Mouse (Mus musculus): ENCODE measurements around the gene Gm10272.

DNA sequence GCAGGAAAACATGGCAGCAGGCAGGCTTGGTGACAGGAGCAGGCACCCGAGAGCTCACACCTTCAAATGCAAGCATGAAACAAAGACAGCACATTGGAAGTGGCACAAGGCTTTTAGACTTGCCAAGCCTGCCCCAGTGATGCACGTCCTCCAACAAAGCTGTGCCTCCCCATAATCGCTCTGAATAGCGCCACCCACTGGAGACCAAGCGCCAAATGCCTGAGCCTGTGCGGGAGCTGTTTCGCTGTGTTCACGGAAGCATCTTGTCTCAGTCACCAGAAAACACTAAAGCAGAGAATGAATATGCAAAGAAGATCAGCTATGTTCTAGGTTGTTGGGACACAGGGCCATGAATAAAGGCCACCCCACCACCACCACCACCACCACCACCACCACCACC, 18.4 kb downstream of the Gm10272 start:
- TF ChIP-seq ZC3H11A (IDR thresholded peaks at IDR 0.05; ENCODE audit: low read depth, low read length), result no peak
- no peak for TF ChIP-seq POLR2A (IDR thresholded peaks at IDR 0.05; ENCODE audit: control insufficient read depth in 1 of 2, insufficient read depth in 1 of 2, low read depth in 1 of 2, low read length in 2 of 2, poor library complexity in 1 of 2)
- TF ChIP-seq USF1 (IDR thresholded peaks at IDR 0.05; ENCODE audit: low read depth, low read length), result no peak
- no peak for TF ChIP-seq EP300 (IDR thresholded peaks at IDR 0.05; ENCODE audit: low read depth in 1 of 2, low read length in 2 of 2)
- no peak for TF ChIP-seq ZKSCAN1 (IDR thresholded peaks at IDR 0.05; ENCODE audit: low read depth, low read length)
- TF ChIP-seq CTCF (IDR thresholded peaks at IDR 0.05 in 2 of 3, conservative IDR thresholded peaks at IDR 0.05 in 1 of 3; ENCODE audit: control insufficient read depth in 1 of 3, insufficient read depth in 1 of 3, low read depth in 2 of 3, low read length in 3 of 3, poor library complexity in 1 of 3, severe bottlenecking in 1 of 3), result peak; percentile 42 to 56 (median 42)
